Mouse (Mus musculus): Measurements from ENCODE around the gene Tm4sf1. TPM values are rescaled to one million over a fixed set of nuclear protein-coding genes. Genes with fewer than 3 reads are reported as not detected.

Tm4sf1 gene
- polyA plus RNA-seq, 2 experiments = 7.5 to 12.8 TPM

- H3K4me2 ChIP-seq (ENCODE audit: low read depth) = no peak overlapping the region
- H3K4me1 ChIP-seq (replicated peaks; ENCODE audit: control insufficient read depth in 2 of 2, insufficient read depth in 2 of 2, low read length in 1 of 2) = peaks cover 0 to 5% of the 10 kb centered on the region in 2 experiments; a peak in 2 of 4 replicates
- no peaks in the 10 kb centered on the region for H3K27me3 ChIP-seq (ENCODE audit: control insufficient read depth, insufficient read depth, low read length)
- no peak overlapping the region for H3K27ac ChIP-seq
- H3K4me3 ChIP-seq (ENCODE audit: insufficient read depth in 1 of 2, low read depth in 2 of 2, low read length in 2 of 2) = no peak overlapping the region
- no peak for ATAC-seq (ENCODE audit: insufficient read depth)
- no peak for TF ChIP-seq CTCF (IDR thresholded peaks at IDR 0.05; ENCODE audit: low read depth)
- no peak for TF ChIP-seq EP300 (IDR thresholded peaks at IDR 0.05; ENCODE audit: low read depth)
- no peaks in the 10 kb centered on the region for H3K9me3 ChIP-seq (ENCODE audit: control insufficient read depth, low read length)
- no peaks in the 10 kb centered on the region for H3K36me3 ChIP-seq (replicated peaks; ENCODE audit: control insufficient read depth, insufficient read depth, low read depth)
- H3K9ac ChIP-seq (replicated peaks) = no peak overlapping the region
- WGBS (ENCODE audit: insufficient replicate concordance) = 71% methylated on average over 1 of the region's 1 CpGs
- DNase-seq (ENCODE audit: low read depth in 3 of 3, low spot score in 3 of 3) = no peak
These were observed 12.8 kb downstream of the Tm4sf1 start for GRCm38 (mm10) chr3:57288944-57289491.

DNA sequence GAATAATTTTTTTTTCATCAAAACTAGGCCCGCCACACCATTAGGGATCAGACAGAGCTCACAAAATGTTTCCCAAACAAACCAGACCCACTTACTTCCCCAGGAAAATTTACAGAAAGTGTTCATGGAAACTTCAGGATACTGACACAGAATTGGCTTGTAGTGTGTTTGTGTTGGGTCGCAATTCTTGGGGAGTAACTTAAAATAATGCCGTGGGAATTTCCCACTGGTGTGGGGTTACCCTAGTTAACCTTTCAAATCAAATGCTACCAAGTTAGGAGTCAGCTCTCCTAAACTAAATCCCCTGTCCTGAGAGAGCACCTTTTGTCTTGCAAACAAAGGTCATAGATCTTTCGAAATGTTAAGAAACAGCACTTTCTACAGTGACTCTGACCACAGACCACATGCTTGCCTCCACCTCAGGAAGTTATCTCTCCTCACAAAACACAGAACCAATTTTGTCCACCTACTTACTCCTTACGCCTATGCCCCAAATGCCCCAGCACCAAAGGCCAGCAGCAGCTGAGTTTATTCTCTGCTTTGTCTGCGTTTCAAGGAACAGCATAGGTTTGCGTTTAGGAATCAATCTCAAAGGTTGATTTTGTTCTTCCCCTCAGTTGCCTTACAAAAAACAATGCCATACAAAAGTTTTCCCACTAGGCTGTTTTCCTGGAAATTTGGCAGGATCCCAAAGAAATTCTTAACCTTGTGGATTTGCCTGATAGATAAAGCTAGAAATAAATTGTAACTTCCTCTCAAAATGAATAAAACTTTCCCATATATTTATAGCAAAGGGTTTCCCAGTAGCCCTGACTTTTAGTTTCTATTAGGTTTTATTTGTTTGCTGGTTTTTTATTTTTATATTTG is 13.7 kb downstream of the Tm4sf1 start:
- H3K9ac ChIP-seq (replicated peaks) = no peak overlapping the region
- DNase-seq (ENCODE audit: low read depth in 3 of 3, low spot score in 3 of 3) (no peak), ATAC-seq (ENCODE audit: insufficient read depth) (no peak)
- no peak overlapping the region for H3K4me3 ChIP-seq (ENCODE audit: insufficient read depth in 1 of 2, low read depth in 2 of 2, low read length in 2 of 2)
- H3K4me2 ChIP-seq (ENCODE audit: low read depth) = no peak overlapping the region
- no peak for TF ChIP-seq EP300 (IDR thresholded peaks at IDR 0.05; ENCODE audit: low read depth)
- TF ChIP-seq CTCF (IDR thresholded peaks at IDR 0.05; ENCODE audit: low read depth) = no peak
- H3K4me1 ChIP-seq (replicated peaks; ENCODE audit: control insufficient read depth in 2 of 2, insufficient read depth in 2 of 2, low read length in 1 of 2) = peaks cover 0 to 5% of the 10 kb centered on the region in 2 experiments; a peak in 2 of 4 replicates
- no peaks in the 10 kb centered on the region for H3K36me3 ChIP-seq (replicated peaks; ENCODE audit: control insufficient read depth, insufficient read depth, low read depth)
- 24% methylated on average over 7 of the region's 7 CpGs for whole genome bisulfite sequencing (ENCODE audit: insufficient replicate concordance)
- no peaks in the 10 kb centered on the region for H3K9me3 ChIP-seq (ENCODE audit: control insufficient read depth, low read length)
- no peaks in the 10 kb centered on the region for H3K27me3 ChIP-seq (ENCODE audit: control insufficient read depth, insufficient read depth, low read length)
- H3K27ac ChIP-seq = no peak overlapping the region

GRCm38 (mm10) chr3:57287438-57287837 is 14.3 kb downstream of the Tm4sf1 start:
- Histone ChIP-seq H3K9me3 (ENCODE audit: control insufficient read depth, low read length) (no peaks in the 10 kb centered on the region), H3K4me3 (ENCODE audit: insufficient read depth in 1 of 2, low read depth in 2 of 2, low read length in 2 of 2) (no peak overlapping the region), H3K4me2 (ENCODE audit: low read depth) (no peak overlapping the region), H3K36me3 (replicated peaks; ENCODE audit: control insufficient read depth, insufficient read depth, low read depth) (no peaks in the 10 kb centered on the region), H3K9ac (replicated peaks) (no peak overlapping the region), H3K27ac (no peak overlapping the region), H3K27me3 (ENCODE audit: control insufficient read depth, insufficient read depth, low read length) (no peaks in the 10 kb centered on the region), H3K4me1 (replicated peaks; ENCODE audit: control insufficient read depth in 2 of 2, insufficient read depth in 2 of 2, low read length in 1 of 2) (peaks cover 0 to 5% of the 10 kb centered on the region in 2 experiments; a peak in 2 of 4 replicates)
- DNase-seq (ENCODE audit: low read depth in 3 of 3, low spot score in 3 of 3) (no peak), ATAC-seq (ENCODE audit: insufficient read depth) (no peak)
- TF ChIP-seq EP300 (IDR thresholded peaks at IDR 0.05; ENCODE audit: low read depth) = no peak
- TF ChIP-seq CTCF (IDR thresholded peaks at IDR 0.05; ENCODE audit: low read depth) = no peak
- 32% methylated on average over 4 of the region's 4 CpGs for WGBS (ENCODE audit: insufficient replicate concordance)

- ATAC-seq (ENCODE audit: insufficient read depth) = peak; percentile 56; the same call in 1 of the 2 replicates
These were observed 23.6 kb downstream of the Tm4sf1 start for GRCm38 (mm10) chr3:57278225-57278624.

DNA sequence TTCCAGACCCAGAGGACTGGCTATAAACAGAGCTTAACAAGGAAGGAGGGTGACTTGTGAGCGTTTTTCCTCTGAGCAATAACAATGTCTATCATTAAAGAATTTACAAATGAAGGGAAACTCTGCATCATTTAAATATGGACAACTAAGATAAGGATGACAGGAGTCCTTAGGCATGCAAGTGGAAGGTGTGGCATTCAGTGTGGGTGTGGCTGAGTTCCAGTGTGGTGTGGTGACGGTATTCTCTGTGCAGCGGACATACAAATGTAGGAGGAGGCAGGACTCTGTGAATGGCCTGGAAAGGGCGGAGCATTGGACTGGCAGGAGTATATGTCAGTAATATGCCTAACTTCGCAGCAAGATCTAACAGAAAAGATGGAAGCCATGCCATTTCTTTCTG is 24.3 kb downstream of the Tm4sf1 start:
- H3K9ac ChIP-seq (replicated peaks) = no peak overlapping the region
- H3K4me3 ChIP-seq (ENCODE audit: insufficient read depth in 1 of 2, low read depth in 2 of 2, low read length in 2 of 2) = no peak overlapping the region
- H3K9me3 ChIP-seq (ENCODE audit: control insufficient read depth, low read length) = no peaks in the 10 kb centered on the region
- TF ChIP-seq CTCF (IDR thresholded peaks at IDR 0.05; ENCODE audit: low read depth) = no peak
- TF ChIP-seq EP300 (IDR thresholded peaks at IDR 0.05; ENCODE audit: low read depth) = no peak
- no peaks in the 10 kb centered on the region for H3K36me3 ChIP-seq (replicated peaks; ENCODE audit: control insufficient read depth, insufficient read depth, low read depth)
- peak overlapping the region; percentile 20 for H3K4me2 ChIP-seq (ENCODE audit: low read depth)
- no peaks in the 10 kb centered on the region for H3K27me3 ChIP-seq (ENCODE audit: control insufficient read depth, insufficient read depth, low read length)
- ATAC-seq (ENCODE audit: insufficient read depth) (peak; percentile 97), DNase-seq (ENCODE audit: low read depth in 3 of 3, low spot score in 3 of 3) (peak; percentile 61 to 66 (median 65))
- H3K27ac ChIP-seq = no peak overlapping the region
- 34% methylated on average over 5 of the region's 5 CpGs for WGBS (ENCODE audit: insufficient replicate concordance)
- peaks cover 4 to 12% of the 10 kb centered on the region in 2 experiments; a peak in 3 of 4 replicates for H3K4me1 ChIP-seq (replicated peaks; ENCODE audit: control insufficient read depth in 2 of 2, insufficient read depth in 2 of 2, low read length in 1 of 2)

More at GRCm38 (mm10) chr3:57278225-57278624, 23.6 kb downstream of the Tm4sf1 start:
- peaks cover 4 to 12% of the 10 kb centered on the region in 2 experiments; a peak in 3 of 4 replicates for H3K4me1 ChIP-seq (replicated peaks; ENCODE audit: control insufficient read depth in 2 of 2, insufficient read depth in 2 of 2, low read length in 1 of 2)
- no peaks in the 10 kb centered on the region for H3K27me3 ChIP-seq (ENCODE audit: control insufficient read depth, insufficient read depth, low read length)
- no peak for DNase-seq (ENCODE audit: low read depth in 3 of 3, low spot score in 3 of 3)
- H3K27ac ChIP-seq = no peak overlapping the region
- no peaks in the 10 kb centered on the region for H3K9me3 ChIP-seq (ENCODE audit: control insufficient read depth, low read length)
- H3K9ac ChIP-seq (replicated peaks) = no peak overlapping the region
- no peak for TF ChIP-seq EP300 (IDR thresholded peaks at IDR 0.05; ENCODE audit: low read depth)
- no peak for TF ChIP-seq CTCF (IDR thresholded peaks at IDR 0.05; ENCODE audit: low read depth)
- WGBS (ENCODE audit: insufficient replicate concordance) = 49% methylated on average over 4 of the region's 4 CpGs
- H3K36me3 ChIP-seq (replicated peaks; ENCODE audit: control insufficient read depth, insufficient read depth, low read depth) = no peaks in the 10 kb centered on the region
- H3K4me2 ChIP-seq (ENCODE audit: low read depth) = no peak overlapping the region
- H3K4me3 ChIP-seq (ENCODE audit: insufficient read depth in 1 of 2, low read depth in 2 of 2, low read length in 2 of 2) = no peak overlapping the region

All from liver, embryonic 14.5 days (tissue).